Comparison of ENCODE assay signal across 25 mouse cellular contexts in the genomic region with DNA sequence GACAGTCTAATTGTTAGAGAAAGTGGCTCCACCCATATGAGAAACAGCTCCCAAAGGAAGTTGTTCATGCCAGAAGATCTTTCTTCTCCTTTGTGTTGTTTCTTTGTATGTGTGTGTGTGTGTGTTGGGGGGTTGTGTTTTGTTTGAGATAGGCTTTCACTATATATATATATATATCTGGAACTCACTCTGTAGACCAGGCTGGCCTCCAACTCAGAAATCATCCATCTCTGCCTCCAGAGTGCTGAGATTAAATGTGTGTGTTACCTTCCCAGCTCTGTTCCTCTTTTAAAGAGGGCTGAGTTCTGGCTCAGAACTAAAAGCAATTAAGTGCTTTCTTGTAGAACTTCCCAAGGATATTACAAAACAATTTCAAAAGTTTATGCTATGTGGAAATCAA. TPM values are rescaled to one million over a fixed set of nuclear protein-coding genes. Genes with fewer than 3 reads are reported as not detected.
DNase-seq lines count a peak whose midpoint lies in the region; ATAC-seq lines count a peak whose summit lies in the region.
"Had no signal": no experiment of that assay in that cellular context is flagged by ENCODE, and none has a peak within 500 bp of the region (broad histone marks: within the 10 kb centered on the region; RNA-seq: fewer than 3 reads in every experiment).

No protein-coding gene starts in this region.

- H3K4me3 ChIP-seq in midbrain, embryonic 11.5 days (ENCODE audit: low read depth, low read length): no peak overlapping the region
- no peak overlapping the region for H3K4me3 ChIP-seq in midbrain, embryonic 10.5 days
- H3K4me3 ChIP-seq: embryonic facial prominence, embryonic 13.5 days; embryonic facial prominence, embryonic 15.5 days; erythroblast, embryonic 14.5 days; forebrain, embryonic 10.5 days; forebrain, embryonic 12.5 days had no signal

- H3K9ac ChIP-seq in midbrain, embryonic 11.5 days (ENCODE audit: low read length): no peak overlapping the region
- H3K9ac ChIP-seq: embryonic facial prominence, embryonic 13.5 days; embryonic facial prominence, embryonic 15.5 days; forebrain, embryonic 12.5 days had no signal

- ATAC-seq in midbrain, embryonic 11.5 days (ENCODE audit: low FRiP score): no peak
- peak; percentile 20 for ATAC-seq in megakaryocyte, adult 5-6 weeks (ENCODE audit: poor library complexity, severe bottlenecking)
- ATAC-seq: CD4-positive, CD25-positive, alpha-beta regulatory T cell, adult 4 months; forebrain, embryonic 14.5 days; forebrain, embryonic 16.5 days had no signal

- H3K4me2 ChIP-seq in midbrain, embryonic 11.5 days: no peak overlapping the region
- H3K4me2 ChIP-seq: embryonic facial prominence, embryonic 13.5 days; embryonic facial prominence, embryonic 15.5 days; forebrain, embryonic 12.5 days had no signal

- no peaks in the 10 kb centered on the region for H3K36me3 ChIP-seq in midbrain, embryonic 11.5 days (ENCODE audit: control insufficient read depth, insufficient read depth, low read length)
- peaks cover 61% of the 10 kb centered on the region for H3K36me3 ChIP-seq in midbrain, embryonic 10.5 days
- H3K36me3 ChIP-seq: forebrain, embryonic 12.5 days had no signal

- H3K27ac ChIP-seq in midbrain, embryonic 11.5 days (ENCODE audit: low read depth, low read length): no peak overlapping the region
- H3K27ac ChIP-seq in midbrain, embryonic 10.5 days (replicated peaks): no peak overlapping the region
- H3K27ac ChIP-seq: embryonic facial prominence, embryonic 13.5 days; embryonic facial prominence, embryonic 15.5 days; forebrain, embryonic 10.5 days; forebrain, embryonic 12.5 days had no signal

- no peaks in the 10 kb centered on the region for H3K27me3 ChIP-seq in midbrain, embryonic 11.5 days (ENCODE audit: control insufficient read depth, insufficient read depth, low read length)
- H3K27me3 ChIP-seq in midbrain, embryonic 10.5 days (ENCODE audit: low read depth, poor library complexity, severe bottlenecking): no peaks in the 10 kb centered on the region
- H3K27me3 ChIP-seq: CH12.LX; embryonic facial prominence, embryonic 13.5 days; embryonic facial prominence, embryonic 15.5 days; forebrain, embryonic 12.5 days had no signal

- DNase-seq in midbrain, embryonic 11.5 days (ENCODE audit: low spot score, missing footprints): peak; percentile 14
- no peak for DNase-seq in midbrain, embryonic 10.5 days (ENCODE audit: low spot score)
- no peak for DNase-seq in embryo, embryonic 11 days
- no peak for DNase-seq in cerebellum, postnatal 4 days (ENCODE audit: low spot score in 2 of 2)
- DNase-seq: adrenal gland, adult 2 months; adrenal gland, postnatal 10 days; adrenal gland, postnatal 25 days; B cell, adult 2 months; cerebellum, adult 11 months; cerebellum, adult 18-20 months; cerebellum, adult 8-10 months; cerebellum, adult 9-11 months; cerebellum, postnatal 14 days; cerebellum, postnatal 36 days had no signal

- H3K4me1 ChIP-seq in midbrain, embryonic 11.5 days (ENCODE audit: control insufficient read depth, insufficient read depth, low read length): no peaks in the 10 kb centered on the region
- no peaks in the 10 kb centered on the region for H3K4me1 ChIP-seq in midbrain, embryonic 10.5 days
- H3K4me1 ChIP-seq: embryonic facial prominence, embryonic 13.5 days; embryonic facial prominence, embryonic 15.5 days; forebrain, embryonic 10.5 days; forebrain, embryonic 12.5 days had no signal

- no peaks in the 10 kb centered on the region for H3K9me3 ChIP-seq in midbrain, embryonic 11.5 days (ENCODE audit: control insufficient read depth, low read length)
- no peaks in the 10 kb centered on the region for H3K9me3 ChIP-seq in midbrain, embryonic 10.5 days (replicated peaks)
- H3K9me3 ChIP-seq: embryonic facial prominence, embryonic 13.5 days; embryonic facial prominence, embryonic 15.5 days; forebrain, embryonic 10.5 days; forebrain, embryonic 12.5 days; G1E had no signal

RNA-seq across cellular contexts. Expression of a gene that starts 8.2 kb away (rescaled TPM):
- polyA plus RNA-seq in midbrain, embryonic 11.5 days (2014; fragmentation: Nextera tagmentation; extraction: Ambion mirVana): 59.0 and 67.9 TPM in 2 replicates
- 60.2 and 60.7 TPM in 2 replicates for polyA plus RNA-seq in midbrain, embryonic 10.5 days (2016; fragmentation: Nextera tagmentation; extraction: Ambion mirVana)
- 32.0 and 32.6 TPM in 2 replicates for total RNA-seq in megakaryocyte, adult 5-6 weeks (2015)
- 27.7 and 35.8 TPM in 2 replicates for total RNA-seq in megakaryocyte, adult 5-6 weeks (2017)
